Mouse (Mus musculus) myocyte (in vitro differentiated cells): ENCODE measurements around the gene Adgrv1.

ENCODE experiments used
- E2F4 ChIP-seq: IDR thresholded peaks from one replicate; pipeline ENCODE4 v1.6.1; 2011; ENCODE audit warnings: mild to moderate bottlenecking, control low read depth, moderate library complexity; ENCODE audit not compliant: insufficient read depth
- MAX ChIP-seq: IDR thresholded peaks from one replicate; pipeline ENCODE4 v1.6.1; 2011; ENCODE audit warnings: low read depth, mild to moderate bottlenecking, control low read depth
- MYOD1 ChIP-seq, 3 experiments: IDR thresholded peaks; one replicate each; pipeline ENCODE4 v1.6.1; 2011; ENCODE audit warnings: control low read depth in 2 of 3, low read depth in 2 of 3, mild to moderate bottlenecking in 2 of 3, moderate library complexity in 1 of 3; ENCODE audit not compliant: insufficient read length in 2 of 3, control insufficient read depth in 1 of 3
- MYOG ChIP-seq, 3 experiments: IDR thresholded peaks; one replicate each; pipeline ENCODE4 v1.6.1; 2011; ENCODE audit warnings: control low read depth in 2 of 3, low read depth in 2 of 3, mild to moderate bottlenecking in 2 of 3; ENCODE audit not compliant: insufficient read length in 2 of 3, control insufficient read depth in 1 of 3, insufficient read depth in 1 of 3
- POLR2A ChIP-seq: IDR thresholded peaks from one replicate; pipeline ENCODE4 v1.6.1; 2011; ENCODE audit warnings: low read depth, mild to moderate bottlenecking, control low read depth, moderate library complexity; ENCODE audit not compliant: insufficient read length
- POLR2AphosphoS2 ChIP-seq: IDR thresholded peaks from one replicate; pipeline ENCODE4 v1.6.1; 2011; ENCODE audit warnings: low read depth, control low read depth; ENCODE audit not compliant: insufficient read length
- REST ChIP-seq: IDR thresholded peaks from one replicate; pipeline ENCODE4 v1.6.1; 2011; ENCODE audit warnings: mild to moderate bottlenecking, control low read depth, moderate library complexity; ENCODE audit not compliant: insufficient read depth, insufficient read length
- SRF ChIP-seq: IDR thresholded peaks from one replicate; pipeline ENCODE4 v1.6.1; 2011; ENCODE audit warnings: low read depth; ENCODE audit not compliant: control insufficient read depth, insufficient read length
- TCF12 ChIP-seq: IDR thresholded peaks from one replicate; pipeline ENCODE4 v1.6.1; 2011; ENCODE audit warnings: mild to moderate bottlenecking, control low read depth; ENCODE audit not compliant: poor library complexity, insufficient read depth, severe bottlenecking
- USF1 ChIP-seq: IDR thresholded peaks from one replicate; pipeline ENCODE4 v1.6.1; 2011; ENCODE audit warnings: low read depth, mild to moderate bottlenecking, control low read depth, moderate library complexity

- TF ChIP-seq POLR2A (no peak), USF1 (no peak), MYOG (IDR thresholded peaks at IDR 0.05; ENCODE audit: control insufficient read depth in 1 of 3, insufficient read depth in 1 of 3, insufficient read length in 2 of 3, low read depth in 2 of 3) (no peak), MAX (no peak), REST (no peak), TCF12 (no peak), SRF (no peak), POLR2AphosphoS2 (no peak), E2F4 (no peak), MYOD1 (IDR thresholded peaks at IDR 0.05; ENCODE audit: control insufficient read depth in 1 of 3, insufficient read length in 2 of 3, low read depth in 2 of 3) (no peak)
Observed at GRCm38 (mm10) chr13:81657008-81657350, 24.0 kb upstream of the Adgrv1 start.
